Mouse (Mus musculus) bone marrow, adult 2 months (tissue): Measurements from ENCODE around the gene Msh4.
"Not testable (repeated sequence)": the region's sequence is repeated elsewhere in the genome, so short reads cannot be mapped to it uniquely, and the experiment has no call there.

Experiments used
- CTCF ChIP-seq: fragments of 200-500 bp; IDR thresholded peaks from 2 replicates; pipeline ENCODE4 v1.5.1; 2011; ENCODE audit warnings: low read length, control low read depth; ENCODE audit not compliant: control insufficient read depth, insufficient read depth
- POLR2A ChIP-seq: fragments of 200-500 bp; IDR thresholded peaks from 2 replicates; pipeline ENCODE4 v1.6.1; 2011; ENCODE audit warnings: low read depth, mild to moderate bottlenecking, control low read depth, low read length, borderline replicate concordance; ENCODE audit not compliant: control insufficient read depth

GRCm38 (mm10) chr3:153860392-153860791 is 45.5 kb downstream of the Msh4 start:
- TF ChIP-seq CTCF, POLR2A: not testable (repeated sequence)
